Mouse (Mus musculus) forebrain, embryonic 14.5 days (tissue): ENCODE measurements around the gene Ak5. TPM values are rescaled to one million over a fixed set of nuclear protein-coding genes. Genes with fewer than 3 reads are reported as not detected.
A peak's percentile ranks its signal among the peaks of the same experiment; 100 is the strongest.

Experiments used
- ATAC-seq: fragments of 200-750 bp; cut with Nextera tagmentation; 2 replicates; pipeline ENCODE4 v1.8.0; 2017; ENCODE audit warnings: mild to moderate bottlenecking, moderate library complexity
- DNase-seq: peaks from one replicate; pipeline ENCODE4 v3.0.0-alpha.2; 2015; ENCODE audit warnings: low spot score
- H3K27ac ChIP-seq: fragments of 300-500 bp; sonication (generic); 2 replicates; pipeline ENCODE4 v1.5.1; 2014; ENCODE audit warnings: low read depth, mild to moderate bottlenecking, control low read depth, low read length, moderate library complexity
- H3K27me3 ChIP-seq: fragments of 300-500 bp; sonication (generic); replicated peaks from 2 replicates; pipeline ENCODE4 v1.6.1; 2014; ENCODE audit warnings: low read length, control low read depth, mixed read lengths; ENCODE audit not compliant: control insufficient read depth, insufficient read depth
- H3K36me3 ChIP-seq: fragments of 300-500 bp; sonication (generic); 2 replicates; pipeline ENCODE4 v1.6.1; 2014; ENCODE audit warnings: low read length, control low read depth; ENCODE audit not compliant: control insufficient read depth, insufficient read depth
- H3K4me1 ChIP-seq: fragments of 300-500 bp; sonication (generic); 2 replicates; pipeline ENCODE4 v1.6.1; 2014; ENCODE audit warnings: antibody characterized with exemption, low read length, control low read depth; ENCODE audit not compliant: control insufficient read depth, insufficient read depth
- H3K4me2 ChIP-seq: fragments of 300-500 bp; sonication (generic); 2 replicates; pipeline ENCODE4 v1.6.1; 2014; ENCODE audit warnings: mild to moderate bottlenecking, control low read depth, low read length
- H3K4me3 ChIP-seq: fragments of 300-500 bp; sonication (generic); 2 replicates; pipeline ENCODE4 v1.5.1; 2014; ENCODE audit warnings: low read depth, low read length, control low read depth
- H3K9ac ChIP-seq: fragments of 300-500 bp; sonication (generic); 2 replicates; pipeline ENCODE4 v1.6.1; 2014; ENCODE audit warnings: mild to moderate bottlenecking, low read length, control low read depth, moderate library complexity
- H3K9me3 ChIP-seq: fragments of 300-500 bp; sonication (generic); replicated peaks from 2 replicates; pipeline ENCODE4 v1.6.1; 2016; ENCODE audit warnings: low read length, control low read depth, mixed read lengths; ENCODE audit not compliant: control insufficient read depth
- WGBS: fragments of 180-500 bp; shearing (Covaris S2); extraction: QIAGEN DNeasy Blood & Tissue Kit; methylation state at CpG from one replicate; pipeline ENCODE4 v1.1.7; 2014; 5-methylcytosine and 5-hydroxymethylcytosine counted together
- polyA plus RNA-seq: library from polyadenylated mRNA; unstranded; fragments of >200 nt; fragmentation: Nextera tagmentation; extraction: Ambion mirVana; gene quantifications from 2 replicates; pipeline ENCODE4 v1.2.1, GENCODE M21; 2014

Ak5 gene
- polyA plus RNA-seq, 1 experiment from 2014 or later: 4.9 TPM

- Histone ChIP-seq H3K4me2 (no peak overlapping the region), H3K27ac (no peak overlapping the region), H3K9me3 (no peaks in the 10 kb centered on the region), H3K36me3 (no peaks in the 10 kb centered on the region), H3K4me1 (peaks cover 6% of the 10 kb centered on the region; the same call in 1 of the 2 replicates), H3K4me3 (no peak overlapping the region), H3K27me3 (no peaks in the 10 kb centered on the region), H3K9ac (no peak overlapping the region)
- DNase-seq (no peak), ATAC-seq (no peak)
- 92% methylated on average over 3 of the region's 3 CpGs for WGBS
Observed at GRCm38 (mm10) chr3:152475894-152476293, 192.3 kb downstream of the Ak5 start.

- WGBS: 79% methylated on average over 1 of the region's 1 CpGs
- DNase-seq: no peak
- ATAC-seq: no peak
Observed at GRCm38 (mm10) chr3:152475278-152475669, 192.9 kb downstream of the Ak5 start.

GRCm38 (mm10) chr3:152474582-152475277 is 193.4 kb downstream of the Ak5 start:
- 64% methylated on average over 15 of the region's 15 CpGs for WGBS
- no peak overlapping the region for H3K9ac ChIP-seq
- no peaks in the 10 kb centered on the region for H3K9me3 ChIP-seq
- no peak overlapping the region for H3K27ac ChIP-seq
- no peaks in the 10 kb centered on the region for H3K27me3 ChIP-seq
- no peak overlapping the region for H3K4me3 ChIP-seq
- ATAC-seq (no peak), DNase-seq (peak; percentile 77)
- H3K36me3 ChIP-seq: no peaks in the 10 kb centered on the region
- H3K4me1 ChIP-seq: peaks cover 6% of the 10 kb centered on the region; the same call in 1 of the 2 replicates
- no peak overlapping the region for H3K4me2 ChIP-seq

More at GRCm38 (mm10) chr3:152475278-152475669, 192.9 kb downstream of the Ak5 start:
- Histone ChIP-seq H3K4me3 (no peak overlapping the region), H3K27me3 (no peaks in the 10 kb centered on the region), H3K9me3 (no peaks in the 10 kb centered on the region), H3K4me1 (peaks cover 6% of the 10 kb centered on the region; the same call in 1 of the 2 replicates), H3K36me3 (no peaks in the 10 kb centered on the region), H3K4me2 (no peak overlapping the region), H3K27ac (no peak overlapping the region), H3K9ac (no peak overlapping the region)

GRCm38 (mm10) chr3:152472676-152473075 is 195.5 kb downstream of the Ak5 start:
- ATAC-seq: no peak
- no peaks in the 10 kb centered on the region for H3K4me1 ChIP-seq
- H3K9me3 ChIP-seq: no peaks in the 10 kb centered on the region

GRCm38 (mm10) chr3:152470347-152470746 is 197.8 kb downstream of the Ak5 start:
- H3K27ac ChIP-seq: no peak overlapping the region
- ATAC-seq (no peak), DNase-seq (no peak)
- no peaks in the 10 kb centered on the region for H3K27me3 ChIP-seq
- H3K9me3 ChIP-seq: no peaks in the 10 kb centered on the region
- no peaks in the 10 kb centered on the region for H3K36me3 ChIP-seq
- H3K9ac ChIP-seq: no peak overlapping the region
- H3K4me2 ChIP-seq: no peak overlapping the region
- H3K4me1 ChIP-seq: no peaks in the 10 kb centered on the region
- WGBS: 86% methylated on average over 10 of the region's 10 CpGs
- no peak overlapping the region for H3K4me3 ChIP-seq

More at GRCm38 (mm10) chr3:152472676-152473075, 195.5 kb downstream of the Ak5 start:
- Histone ChIP-seq H3K9ac (no peak overlapping the region), H3K27ac (no peak overlapping the region), H3K27me3 (no peaks in the 10 kb centered on the region), H3K4me2 (no peak overlapping the region), H3K36me3 (no peaks in the 10 kb centered on the region), H3K4me3 (no peak overlapping the region)
- no peak for DNase-seq
- 90% methylated on average over 16 of the region's 16 CpGs for WGBS

- no peak for ATAC-seq
- WGBS: 80% methylated on average over 18 of the region's 18 CpGs
- H3K4me2 ChIP-seq: no peak overlapping the region
Observed at GRCm38 (mm10) chr3:152469423-152470200, 198.5 kb downstream of the Ak5 start.

GRCm38 (mm10) chr3:152468569-152469041 is 199.6 kb downstream of the Ak5 start:
- H3K9me3 ChIP-seq: no peaks in the 10 kb centered on the region
- no peak overlapping the region for H3K4me3 ChIP-seq
- H3K4me2 ChIP-seq: no peak overlapping the region
- no peak overlapping the region for H3K27ac ChIP-seq
- H3K4me1 ChIP-seq: no peaks in the 10 kb centered on the region
- H3K27me3 ChIP-seq: no peaks in the 10 kb centered on the region
- no peak overlapping the region for H3K9ac ChIP-seq
- H3K36me3 ChIP-seq: no peaks in the 10 kb centered on the region
- DNase-seq (no peak), ATAC-seq (no peak)
- WGBS: 85% methylated on average over 12 of the region's 12 CpGs

More at GRCm38 (mm10) chr3:152469423-152470200, 198.5 kb downstream of the Ak5 start:
- H3K27ac ChIP-seq: no peak overlapping the region
- no peaks in the 10 kb centered on the region for H3K9me3 ChIP-seq
- H3K9ac ChIP-seq: no peak overlapping the region
- no peak for DNase-seq
- no peaks in the 10 kb centered on the region for H3K4me1 ChIP-seq
- H3K36me3 ChIP-seq: no peaks in the 10 kb centered on the region
- no peaks in the 10 kb centered on the region for H3K27me3 ChIP-seq
- no peak overlapping the region for H3K4me3 ChIP-seq

GRCm38 (mm10) chr3:152468032-152468431 is 200.1 kb downstream of the Ak5 start:
- Histone ChIP-seq H3K9ac (no peak overlapping the region), H3K4me2 (no peak overlapping the region), H3K4me1 (no peaks in the 10 kb centered on the region), H3K36me3 (no peaks in the 10 kb centered on the region; the same call in 1 of the 2 replicates), H3K27me3 (no peaks in the 10 kb centered on the region), H3K4me3 (no peak overlapping the region), H3K9me3 (no peaks in the 10 kb centered on the region), H3K27ac (no peak overlapping the region)
- 91% methylated on average over 8 of the region's 8 CpGs for WGBS
- DNase-seq: no peak
- ATAC-seq: no peak

GRCm38 (mm10) chr3:152467312-152467711 is 200.8 kb downstream of the Ak5 start:
- no peak overlapping the region for H3K4me3 ChIP-seq
- DNase-seq (no peak), ATAC-seq (no peak)
- H3K4me1 ChIP-seq: no peaks in the 10 kb centered on the region
- peaks cover 3% of the 10 kb centered on the region; the same call in 1 of the 2 replicates for H3K36me3 ChIP-seq
- WGBS: 90% methylated on average over 4 of the region's 4 CpGs
- H3K4me2 ChIP-seq: no peak overlapping the region
- no peaks in the 10 kb centered on the region for H3K9me3 ChIP-seq
- no peak overlapping the region for H3K9ac ChIP-seq
- no peaks in the 10 kb centered on the region for H3K27me3 ChIP-seq
- no peak overlapping the region for H3K27ac ChIP-seq
